Mouse (Mus musculus): ENCODE results near the gene Slc35f6.

- TF ChIP-seq POLR2A (IDR thresholded peaks at IDR 0.05; ENCODE audit: low read depth, low read length): no peak
- no peak for TF ChIP-seq CTCF (IDR thresholded peaks at IDR 0.05; ENCODE audit: extremely low read depth, insufficient read length, insufficient replicate concordance, low read depth, low read length)
Observed at GRCm38 (mm10) chr5:30616644-30617043, 31.1 kb upstream of the Slc35f6 start.

Data from small intestine, adult 2 months (tissue).